Mouse (Mus musculus) gastrocnemius, postnatal 10 days (tissue): Measurements from ENCODE around the gene Plekhg1. TPM values are rescaled to one million over a fixed set of nuclear protein-coding genes. Genes with fewer than 3 reads are reported as not detected.

ENCODE experiments used
- DNase-seq: peaks from one replicate; pipeline ENCODE4 v3.0.0; 2021; ENCODE audit warnings: mixed read lengths
- total RNA-seq, 2 experiments: library from RNA; stranded (reverse); gene quantifications; 2 replicates each; pipeline ENCODE4 v1.2.3; 2021

Plekhg1 gene
- total RNA-seq, 2 experiments from 2014 or later: 13.3 to 16.3 TPM

DNA sequence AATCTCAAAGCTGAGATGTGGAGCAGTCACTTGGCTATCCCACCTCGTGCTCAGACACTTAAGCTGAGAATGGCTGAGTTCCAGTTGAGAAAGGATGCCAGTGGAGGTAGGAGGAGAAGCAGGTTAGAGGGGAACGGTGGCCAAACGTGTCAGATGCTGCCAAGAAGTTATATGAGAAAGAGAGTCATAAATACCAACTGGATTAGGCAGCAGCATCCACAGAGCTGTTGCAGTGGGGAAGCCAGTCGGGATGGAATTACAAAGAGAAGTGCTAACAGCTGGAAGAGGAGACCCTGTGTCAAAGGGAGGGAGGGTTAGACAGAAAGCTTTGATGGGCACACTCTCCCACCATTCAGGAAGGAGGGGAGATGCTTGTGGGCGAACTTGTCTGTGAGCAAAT lies 89.3 kb downstream of the Plekhg1 start:
- peak; percentile 24 for DNase-seq

DNA sequence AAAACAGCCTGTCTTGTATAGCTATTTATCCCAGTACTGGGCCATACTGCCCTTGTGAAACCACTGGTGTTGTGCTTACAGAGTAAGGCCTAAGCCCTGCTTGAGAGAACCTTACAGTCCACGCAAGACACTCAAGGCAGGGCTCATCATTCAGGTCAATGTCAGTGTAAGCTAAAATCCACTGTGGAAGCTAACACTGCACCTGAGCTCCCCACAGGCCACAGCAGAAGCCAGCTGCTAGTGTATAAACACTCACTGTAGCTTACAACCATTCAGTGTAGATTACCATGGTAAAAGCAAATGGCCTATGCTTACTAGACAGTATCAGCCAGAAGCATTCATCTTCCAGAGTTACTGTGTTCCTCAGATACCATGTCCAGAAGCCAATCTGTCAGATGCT lies 90.5 kb downstream of the Plekhg1 start:
- DNase-seq: no peak

DNA sequence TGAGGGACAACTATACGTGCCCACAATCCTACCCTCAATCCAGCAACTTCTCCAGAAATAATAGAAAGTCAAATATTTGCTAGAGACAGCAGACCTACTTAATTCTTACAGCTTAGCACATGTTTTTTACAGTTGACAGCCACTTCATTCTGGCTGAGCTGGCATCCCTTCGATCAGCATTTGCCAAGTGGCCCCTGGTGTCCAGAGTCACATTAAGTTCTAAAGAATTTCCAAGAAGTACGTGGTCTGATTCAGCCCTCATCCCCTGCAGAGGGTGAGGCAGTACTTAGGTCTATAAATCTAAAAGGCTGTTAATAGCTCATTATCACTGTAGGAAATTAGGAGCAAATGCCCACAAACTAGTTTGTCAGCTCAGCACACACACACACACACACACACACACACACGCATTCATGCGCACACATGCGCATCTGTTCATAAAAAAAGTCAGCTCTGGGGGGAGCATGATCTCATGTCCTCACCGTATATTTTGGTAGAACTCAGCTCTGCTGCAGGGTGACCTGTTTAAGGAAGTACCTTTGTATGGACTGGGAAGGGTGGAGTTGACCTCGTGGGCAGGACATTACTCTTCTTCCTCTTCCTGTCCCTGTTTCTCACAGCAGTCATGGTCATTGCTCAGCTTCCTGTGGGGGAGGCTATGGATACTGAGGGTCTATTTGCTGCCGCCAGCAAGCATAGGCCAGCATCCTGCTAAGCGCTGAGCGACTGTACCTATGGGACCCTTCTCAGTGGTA lies 91.6 kb downstream of the Plekhg1 start:
- no peak for DNase-seq

DNA sequence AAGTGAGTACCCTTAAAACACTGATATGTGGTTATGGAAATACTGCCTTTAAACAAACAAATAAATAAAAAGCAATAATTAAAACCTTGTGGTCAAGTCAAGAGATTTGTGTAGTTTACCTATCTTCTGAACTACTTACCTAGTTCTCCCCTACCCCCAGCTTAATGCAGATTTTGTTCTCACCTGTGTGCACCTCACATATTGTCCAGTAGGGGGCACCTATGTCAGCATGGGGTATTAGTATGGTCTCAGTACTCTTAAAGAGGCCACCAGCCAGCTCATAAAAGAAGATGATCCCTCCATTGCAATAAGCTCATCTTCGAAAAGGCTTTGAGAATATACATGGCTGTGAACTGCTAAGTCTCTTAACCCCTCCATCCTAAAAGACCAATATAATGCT lies 93.9 kb downstream of the Plekhg1 start:
- no peak for DNase-seq

DNA sequence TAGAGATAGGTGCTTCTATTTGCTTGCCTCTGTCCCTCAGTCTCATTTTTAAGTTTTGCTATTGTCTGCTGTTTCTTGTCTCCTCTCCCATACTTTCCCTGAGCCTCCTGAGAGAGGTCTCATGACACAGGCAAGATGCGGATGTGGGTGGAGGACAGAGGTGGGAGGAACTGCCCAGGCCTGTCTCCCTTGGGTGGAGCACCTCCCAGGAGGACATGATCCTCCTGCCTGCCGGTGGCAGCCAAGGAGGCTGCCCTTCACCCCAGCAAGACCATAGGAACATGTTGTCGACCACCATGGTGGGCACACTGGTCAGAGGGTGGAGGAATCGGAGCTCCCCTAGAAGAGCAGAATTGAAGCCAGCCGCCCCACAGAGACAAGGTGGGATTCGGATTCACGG lies 94.5 kb downstream of the Plekhg1 start:
- DNase-seq: no peak

DNA sequence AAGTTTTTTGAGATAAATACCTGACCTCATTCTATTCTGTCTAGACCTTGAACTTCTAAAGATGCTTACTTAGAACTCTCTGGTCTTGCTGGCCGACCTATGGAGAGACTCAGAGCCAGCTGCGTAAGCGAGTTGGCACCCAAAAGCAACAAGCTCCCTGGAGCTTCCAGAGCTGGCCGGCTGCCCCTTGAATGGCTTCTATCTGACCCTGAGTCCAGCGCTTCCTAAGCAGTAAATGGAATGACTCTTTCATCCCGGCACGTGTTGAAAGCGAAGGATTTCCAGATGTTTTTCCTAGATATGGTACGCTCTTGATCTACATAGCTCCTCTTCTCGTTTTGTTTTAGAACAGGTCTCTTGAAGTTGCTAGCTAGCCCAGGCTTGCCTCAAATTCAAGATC lies 95.5 kb downstream of the Plekhg1 start:
- DNase-seq: peak; percentile 62

DNA sequence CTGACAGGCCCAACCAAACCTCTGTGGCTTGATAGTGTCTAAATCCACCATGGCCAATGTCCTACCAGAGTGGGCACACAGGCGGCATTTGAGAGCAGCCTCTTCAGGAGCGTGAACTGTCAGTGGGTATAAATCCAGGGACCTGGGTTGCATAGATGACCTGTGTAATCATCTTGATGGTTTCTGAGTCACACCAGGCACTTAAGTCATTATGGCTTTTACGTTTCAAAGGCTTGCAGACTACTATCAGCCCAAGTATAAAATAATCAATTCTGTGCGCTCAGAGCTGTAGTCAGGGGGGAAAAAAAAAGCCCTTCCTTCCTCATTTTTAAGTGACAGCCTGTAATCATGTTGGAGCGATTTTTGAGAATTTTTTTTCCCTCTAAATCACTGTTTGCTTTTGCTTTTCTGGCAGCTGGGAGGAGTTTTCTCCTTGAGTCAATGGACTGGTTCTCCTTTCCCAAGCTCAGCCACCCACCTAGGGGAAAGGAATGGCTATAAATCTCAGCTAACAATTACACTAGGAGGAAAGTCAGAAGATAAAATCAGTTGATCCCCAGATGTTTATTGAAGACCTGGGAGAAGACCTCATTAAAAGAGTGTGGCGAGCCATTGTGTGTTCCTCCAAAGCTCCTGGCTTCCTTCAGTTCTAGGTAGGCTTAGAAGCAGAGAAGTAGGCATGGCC lies 99.7 kb downstream of the Plekhg1 start:
- DNase-seq: no peak

DNA sequence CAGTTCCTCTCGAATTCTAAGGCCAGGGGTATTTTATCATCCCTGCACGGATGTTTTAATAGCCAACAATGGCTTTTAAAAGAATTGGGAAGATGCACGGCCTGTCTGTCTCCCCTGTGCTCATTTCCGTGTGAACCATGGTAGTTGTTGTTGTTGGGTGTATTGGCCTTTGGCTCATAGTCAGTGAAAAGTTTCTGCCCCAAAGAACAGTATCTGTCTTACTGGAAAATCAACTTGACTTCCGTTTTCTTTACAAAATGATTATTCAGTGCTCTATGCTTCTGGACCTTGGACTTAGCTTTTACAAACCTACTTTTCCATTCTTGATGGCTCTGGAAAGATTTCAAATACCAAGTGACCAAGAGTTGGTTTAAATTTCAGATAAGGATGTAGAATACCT lies 104.3 kb downstream of the Plekhg1 start:
- DNase-seq: no peak

DNA sequence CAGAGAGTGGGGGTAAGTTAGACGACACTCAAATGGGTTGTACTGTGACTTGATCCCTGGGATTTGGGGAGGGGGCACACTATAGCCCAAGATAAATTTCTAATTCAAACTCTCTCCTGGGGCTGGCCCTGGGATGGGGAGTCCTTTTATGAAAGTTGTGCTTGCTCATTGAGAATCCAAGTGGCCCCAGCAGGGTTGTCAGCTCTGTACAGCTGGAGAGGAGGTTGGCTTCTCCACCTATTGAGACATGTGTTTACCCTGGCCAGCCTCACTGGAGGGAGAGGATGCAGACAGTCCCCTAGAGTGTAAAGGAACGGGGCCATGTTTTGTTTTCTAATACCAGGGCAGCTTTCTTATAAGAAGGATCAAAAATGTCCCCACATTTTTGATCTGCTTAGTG lies 106.9 kb downstream of the Plekhg1 start:
- DNase-seq: no peak

DNA sequence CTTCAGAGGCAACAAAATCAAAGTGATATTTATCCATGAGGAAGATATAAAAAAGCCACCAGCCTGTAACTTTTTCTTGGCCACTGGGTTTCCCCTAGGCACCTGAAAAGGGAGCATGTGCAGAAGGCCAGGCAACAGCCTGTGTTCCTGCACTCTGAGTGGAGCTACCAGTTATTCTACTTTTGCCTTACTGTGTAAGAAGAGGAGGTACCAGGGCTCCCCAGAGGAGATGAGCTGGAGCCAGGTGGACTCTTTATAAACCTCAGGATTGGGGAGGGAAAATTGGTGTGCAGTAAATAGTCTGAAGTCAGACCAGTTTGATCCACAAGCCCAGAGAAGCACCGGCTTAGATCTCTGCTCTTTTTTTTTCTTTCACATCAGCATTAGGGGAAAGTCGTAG lies 111.3 kb downstream of the Plekhg1 start:
- DNase-seq: no peak

DNA sequence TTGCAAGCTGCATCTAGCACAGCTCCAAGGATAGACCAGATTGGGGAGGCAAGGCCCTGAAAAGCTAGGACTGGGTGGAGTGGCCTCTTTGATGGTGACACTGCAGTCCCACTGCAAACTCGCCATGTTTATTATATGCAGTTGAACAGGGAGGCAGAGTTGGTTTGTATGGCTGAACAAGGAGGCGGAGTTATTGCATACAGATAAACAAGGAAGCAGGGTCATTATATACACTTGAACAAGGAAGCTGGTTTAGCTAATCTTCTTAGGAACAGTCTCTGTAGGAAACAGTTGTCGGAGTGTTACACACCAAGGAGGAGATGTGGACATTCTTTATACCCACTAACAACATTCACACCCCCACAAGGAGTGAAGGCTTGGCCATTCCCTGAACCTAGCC lies 112.6 kb downstream of the Plekhg1 start:
- DNase-seq: no peak

DNA sequence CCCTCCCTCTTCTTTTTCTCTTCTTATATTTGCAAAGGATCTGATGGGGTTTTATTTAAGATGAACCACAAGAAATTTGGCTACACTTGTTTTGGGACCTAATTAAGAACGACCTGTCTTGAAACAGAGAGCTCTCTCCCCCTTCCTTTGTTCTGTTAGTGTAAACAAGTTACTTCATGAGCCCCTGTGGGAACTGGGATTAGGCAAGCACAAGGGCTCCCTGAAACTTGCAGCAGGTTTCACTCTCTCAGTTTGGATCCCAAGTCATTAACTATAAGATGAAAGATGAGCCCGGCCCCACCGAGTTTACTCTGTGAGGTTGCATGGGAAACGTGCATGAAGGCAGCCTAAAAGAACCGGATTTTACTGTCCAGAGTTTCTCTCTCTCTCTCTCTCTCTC lies 117.7 kb downstream of the Plekhg1 start:
- no peak for DNase-seq

DNA sequence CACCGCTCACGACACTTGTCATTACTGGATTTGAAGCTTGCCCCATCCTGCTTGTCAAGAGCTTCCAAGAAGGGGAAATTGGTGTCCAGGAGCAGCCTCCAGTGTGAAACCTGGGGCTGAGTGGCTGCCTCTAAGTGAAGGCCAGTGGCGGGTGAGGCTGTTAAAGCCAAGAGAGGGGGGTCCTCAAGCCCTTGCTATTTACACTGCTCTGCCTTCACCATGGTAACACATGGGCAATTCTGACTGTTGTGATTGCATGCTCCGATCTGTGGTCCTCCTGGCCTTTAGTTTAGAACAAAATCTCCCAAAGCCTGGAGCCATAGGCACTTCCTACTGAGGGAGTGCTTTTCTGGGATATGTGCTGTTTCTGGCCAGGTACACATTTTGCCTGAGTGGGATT lies 118.3 kb downstream of the Plekhg1 start:
- DNase-seq: no peak

DNA sequence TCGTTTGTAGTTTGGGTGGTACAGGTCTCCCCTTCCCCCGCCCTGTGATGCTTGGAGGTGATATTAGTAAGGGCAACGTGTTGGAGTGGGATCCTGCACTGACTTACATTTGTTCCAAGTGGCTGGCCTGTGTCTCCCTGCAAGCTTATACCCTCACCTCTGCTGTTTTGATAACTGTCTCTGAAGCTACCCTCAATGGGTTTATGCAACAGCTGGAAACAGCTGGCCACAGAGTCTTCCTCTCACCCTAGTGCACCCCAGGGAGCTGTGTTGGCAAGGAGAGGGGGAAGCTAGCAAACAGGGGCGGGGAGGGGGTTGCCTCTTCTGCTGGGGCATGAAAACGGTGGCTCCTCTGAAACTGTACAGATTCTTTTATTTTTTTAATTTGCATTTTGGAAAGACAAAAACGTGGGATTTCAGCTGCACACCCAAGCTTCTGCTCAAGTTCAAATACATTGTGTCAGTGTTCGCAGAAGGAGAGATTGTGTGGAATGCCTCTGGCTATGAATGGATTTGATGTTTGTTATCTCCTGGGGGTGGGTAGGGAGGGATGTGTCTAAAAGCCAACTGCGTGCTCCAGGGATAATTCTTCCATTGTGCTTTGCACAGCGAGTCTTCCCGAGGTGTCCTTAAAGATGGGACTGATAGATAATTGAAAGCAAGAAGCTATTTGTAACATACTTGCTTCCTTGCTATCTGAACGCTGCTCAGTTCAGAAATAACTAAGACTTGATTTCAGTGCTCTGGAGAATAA lies 119.0 kb downstream of the Plekhg1 start:
- no peak for DNase-seq

DNA sequence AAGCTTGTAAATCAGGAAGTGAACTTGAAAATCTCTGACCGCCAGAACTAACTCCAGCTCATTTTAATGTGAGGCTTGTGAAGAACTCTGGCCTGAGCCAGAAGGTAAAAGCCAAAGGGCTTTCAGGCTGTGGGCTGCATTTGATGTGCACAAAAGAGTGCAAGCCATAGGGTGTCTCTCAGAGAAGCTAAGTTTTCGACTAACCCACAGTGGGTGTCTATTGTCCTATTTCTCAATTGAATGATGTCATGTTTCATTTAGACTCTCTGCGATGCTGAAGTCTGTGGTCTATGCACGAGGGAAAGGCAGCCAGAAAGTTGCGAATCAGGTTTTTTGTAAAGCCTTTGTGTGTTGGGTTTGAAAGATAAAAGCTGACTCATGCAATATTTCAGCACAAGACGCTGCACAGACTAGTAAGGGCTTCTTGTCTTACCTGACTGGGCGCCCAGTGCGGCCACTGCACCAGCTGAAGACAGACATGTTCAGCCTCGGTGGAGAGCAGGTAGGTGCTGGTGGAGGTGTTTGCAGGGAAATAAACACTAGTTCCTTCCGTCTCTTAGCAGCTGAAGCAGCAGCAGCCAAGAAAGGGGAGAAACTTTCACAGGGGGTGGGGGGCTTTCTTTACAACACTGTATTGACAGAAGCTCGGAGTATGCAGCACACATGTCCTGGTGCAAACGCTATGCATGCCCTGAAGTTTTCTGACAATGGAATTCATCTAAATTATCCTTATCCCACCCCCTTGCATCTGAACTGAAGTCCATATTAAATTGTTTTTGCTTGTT lies 123.4 kb downstream of the Plekhg1 start:
- DNase-seq: no peak

DNA sequence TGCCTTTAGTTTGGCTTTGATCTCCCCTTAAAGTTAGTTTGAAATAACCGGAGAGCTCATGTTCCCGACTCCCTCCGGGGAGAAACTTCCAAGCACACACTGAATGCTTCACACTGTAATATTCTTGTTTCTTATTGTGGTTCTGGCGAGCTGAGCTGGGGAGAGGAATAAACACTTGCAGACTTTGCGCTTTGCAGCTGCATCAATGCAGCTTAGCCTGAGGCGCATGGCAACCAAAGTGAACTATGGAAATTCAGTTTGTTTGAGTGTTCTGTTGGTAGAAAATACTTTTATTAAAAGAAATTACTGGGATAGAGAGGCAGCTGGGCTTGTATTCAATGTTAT lies 124.0 kb downstream of the Plekhg1 start:
- no peak for DNase-seq

DNA sequence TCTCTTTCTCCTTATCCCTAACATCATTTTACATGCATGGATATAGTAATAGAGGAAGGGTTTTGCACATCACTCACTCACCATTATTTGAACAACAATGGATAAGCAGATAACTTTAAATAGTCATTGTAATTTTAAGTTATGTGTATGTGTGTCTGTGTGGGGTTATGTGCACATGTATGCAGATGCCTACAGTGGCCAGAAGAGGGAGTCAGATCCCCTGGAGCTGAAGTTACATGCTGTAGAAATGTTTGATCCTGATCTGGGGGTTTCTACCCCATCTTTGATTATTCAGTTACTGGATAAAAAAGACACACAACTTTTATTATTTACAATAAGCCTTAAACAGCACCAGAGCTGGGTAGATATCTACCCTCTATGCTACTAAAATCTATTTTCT lies 127.1 kb downstream of the Plekhg1 start:
- DNase-seq: no peak

DNA sequence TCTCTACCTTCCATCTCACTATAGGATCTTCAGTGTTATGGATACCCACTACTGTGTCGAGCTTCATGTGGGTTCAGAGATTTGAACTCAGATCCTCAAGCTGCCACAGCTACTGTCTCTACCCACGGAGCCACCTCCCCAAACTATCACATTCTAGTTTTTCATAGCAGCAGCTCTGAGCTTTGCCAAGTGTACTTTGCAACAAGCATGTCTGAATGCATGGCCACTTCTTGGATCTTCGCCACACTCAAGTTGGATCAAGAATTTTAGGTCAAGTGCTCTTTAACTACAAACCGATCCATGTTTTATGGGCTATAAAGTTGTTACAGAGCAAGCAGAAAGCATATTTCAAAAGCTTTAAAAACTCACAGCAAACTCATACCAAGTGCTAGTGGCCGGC lies 130.7 kb downstream of the Plekhg1 start:
- no peak for DNase-seq

DNA sequence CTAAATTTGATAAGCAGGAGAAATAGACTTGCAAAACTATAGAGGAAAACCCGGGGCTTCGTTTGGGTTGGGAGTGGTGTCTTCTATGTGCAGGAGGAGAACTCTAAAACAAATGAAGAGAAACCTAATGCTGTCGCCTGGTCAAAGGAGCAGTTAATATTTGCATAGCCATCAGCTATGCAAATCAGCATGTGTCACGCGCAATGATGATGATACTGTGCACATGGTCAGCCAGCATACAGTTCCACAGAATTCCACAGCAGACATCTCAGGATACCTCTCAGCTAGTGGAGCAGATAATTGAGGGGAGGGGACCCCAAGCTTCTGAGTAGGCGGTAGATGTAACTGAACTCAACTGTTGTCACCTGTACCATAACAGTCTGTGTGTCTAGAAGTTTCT lies 133.3 kb downstream of the Plekhg1 start:
- DNase-seq: no peak

DNA sequence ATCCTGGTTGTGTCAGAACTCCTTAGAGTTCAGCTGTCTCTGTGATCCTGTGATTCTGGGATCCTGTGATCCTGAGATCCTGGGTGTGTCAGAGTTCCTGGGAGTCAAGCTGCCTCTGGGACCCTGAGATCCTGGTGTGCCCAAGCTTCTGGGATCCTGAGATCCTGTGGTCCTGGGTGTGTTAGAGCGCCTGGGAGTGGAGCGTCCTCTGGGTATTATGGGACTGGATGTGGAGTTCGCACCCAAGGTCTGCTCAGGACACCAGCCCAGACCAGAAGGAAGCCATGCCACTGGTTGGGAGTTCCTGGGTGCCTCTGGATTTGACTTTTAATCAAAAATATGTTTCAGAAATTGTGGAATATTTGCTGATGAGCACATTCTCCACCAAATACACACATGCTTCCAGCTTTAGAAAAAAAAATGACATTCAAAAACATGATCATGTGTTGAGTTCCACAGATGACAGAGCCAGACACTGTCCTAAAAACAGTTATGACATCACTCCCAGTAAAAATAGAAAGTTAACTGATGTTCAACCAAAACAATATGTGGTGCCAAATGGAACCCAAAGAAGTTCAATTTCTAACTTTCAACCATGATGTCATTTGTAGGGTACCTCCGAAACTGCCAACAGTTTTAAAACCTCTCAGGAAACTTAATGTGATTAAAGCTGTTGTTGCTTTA lies 137.8 kb downstream of the Plekhg1 start:
- no peak for DNase-seq

DNA sequence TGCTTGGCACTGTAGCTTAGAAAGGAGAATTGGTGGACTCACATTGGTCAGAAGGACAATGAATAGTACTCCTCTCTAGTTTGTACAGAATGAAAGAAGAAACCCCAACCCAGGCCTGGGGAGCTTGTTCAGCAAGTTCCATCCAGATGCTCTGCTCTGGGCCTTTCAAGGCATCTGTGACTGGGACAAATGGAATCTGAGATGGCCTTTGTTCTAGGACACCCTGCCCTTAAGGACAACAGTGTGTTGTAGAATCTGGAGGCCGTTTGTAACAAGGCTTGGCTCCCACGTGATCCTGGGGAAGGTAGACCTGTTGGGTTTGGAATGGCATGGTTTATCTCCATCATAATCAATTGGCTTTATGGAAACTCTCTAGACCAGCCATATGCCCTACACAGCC lies 141.0 kb downstream of the Plekhg1 start:
- no peak for DNase-seq

DNA sequence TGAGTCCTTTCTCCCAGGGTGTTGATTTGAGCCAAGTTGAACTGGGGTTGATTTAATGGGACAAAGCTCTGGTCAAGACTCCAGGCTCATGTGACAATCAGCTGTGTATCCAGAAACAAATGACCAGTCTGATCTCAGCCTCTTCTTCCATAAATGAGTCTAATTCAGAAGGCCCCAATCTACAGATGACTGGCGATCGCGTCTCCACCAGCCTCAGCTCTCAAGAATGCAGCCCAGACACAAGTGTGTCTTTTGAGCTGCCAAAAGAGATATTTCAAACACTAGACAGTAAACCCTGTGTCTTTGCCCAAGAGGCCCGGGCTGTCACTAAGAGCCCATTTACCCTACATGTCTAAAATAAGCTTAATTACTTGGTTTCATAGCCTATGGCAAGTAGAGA lies 148.3 kb downstream of the Plekhg1 start:
- DNase-seq: no peak
